Mouse (Mus musculus): ENCODE measurements around the gene Ogg1. TPM values are rescaled to one million over a fixed set of nuclear protein-coding genes. Genes with fewer than 3 reads are reported as not detected.
A peak's percentile ranks its signal among the peaks of the same experiment; 100 is the strongest.
"Not testable (repeated sequence)": the region's sequence is repeated elsewhere in the genome, so short reads cannot be mapped to it uniquely, and the experiment has no call there.

Gene Ogg1
- polyA plus RNA-seq, 1 experiment from 2014 or later = 12.6 TPM

- Histone ChIP-seq H3K27ac (ENCODE audit: low read length) (peak overlapping the region; percentile 99), H3K4me1 (ENCODE audit: control insufficient read depth, insufficient read depth, low read length) (peaks cover 15% of the 10 kb centered on the region), H3K4me3 (replicated peaks; ENCODE audit: low read length) (peak overlapping the region; percentile 83), H3K27me3 (ENCODE audit: control insufficient read depth, insufficient read depth, low read length) (no peaks in the 10 kb centered on the region), H3K4me2 (ENCODE audit: low read depth, low read length) (peak overlapping the region; percentile 80), H3K9ac (ENCODE audit: low read length) (peak overlapping the region; percentile 98), H3K9me3 (replicated peaks; ENCODE audit: control insufficient read depth, low read length) (no peaks in the 10 kb centered on the region), H3K36me3 (ENCODE audit: control insufficient read depth, insufficient read depth, low read length) (0 out of 2 replicates have a peak, but pooled peaks cover 8% of the 10 kb centered on the region)
- ATAC-seq (ENCODE audit: insufficient read depth, low FRiP score) = no peak
- WGBS = 23% methylated on average over 5 of the region's 5 CpGs
Observed at GRCm38 (mm10) chr6:113308141-113308540, 18.6 kb upstream of the Ogg1 start.

- Histone ChIP-seq H3K36me3 (ENCODE audit: control insufficient read depth, insufficient read depth, low read length) (peaks cover 36% of the 10 kb centered on the region), H3K4me1 (ENCODE audit: control insufficient read depth, insufficient read depth, low read length) (no peaks in the 10 kb centered on the region), H3K4me3 (replicated peaks; ENCODE audit: low read length) (no peak overlapping the region), H3K4me2 (ENCODE audit: low read depth, low read length) (no peak overlapping the region), H3K9me3 (replicated peaks; ENCODE audit: control insufficient read depth, low read length) (no peaks in the 10 kb centered on the region), H3K27ac (ENCODE audit: low read length) (no peak overlapping the region), H3K27me3 (ENCODE audit: control insufficient read depth, insufficient read depth, low read length) (no peaks in the 10 kb centered on the region), H3K9ac (ENCODE audit: low read length) (no peak overlapping the region)
- no peak for ATAC-seq (ENCODE audit: insufficient read depth, low FRiP score)
- 89% methylated on average over 3 of the region's 3 CpGs for WGBS
Observed at GRCm38 (mm10) chr6:113315972-113316371, 10.8 kb upstream of the Ogg1 start.

GRCm38 (mm10) chr6:113329396-113329795, 2.6 kb downstream of the Ogg1 start:
- no peaks in the 10 kb centered on the region for H3K27me3 ChIP-seq (ENCODE audit: control insufficient read depth, insufficient read depth, low read length)
- ATAC-seq (ENCODE audit: insufficient read depth, low FRiP score) = no peak
- WGBS = 73% methylated on average over 1 of the region's 1 CpGs
- H3K9me3 ChIP-seq (replicated peaks; ENCODE audit: control insufficient read depth, low read length) = no peaks in the 10 kb centered on the region
- H3K9ac ChIP-seq (ENCODE audit: low read length) = no peak overlapping the region
- H3K4me1 ChIP-seq (ENCODE audit: control insufficient read depth, insufficient read depth, low read length) = peaks cover 8% of the 10 kb centered on the region; the same call in 1 of the 2 replicates
- no peak overlapping the region for H3K27ac ChIP-seq (ENCODE audit: low read length)
- no peak overlapping the region for H3K4me2 ChIP-seq (ENCODE audit: low read depth, low read length)
- peaks cover 3% of the 10 kb centered on the region for H3K36me3 ChIP-seq (ENCODE audit: control insufficient read depth, insufficient read depth, low read length)
- H3K4me3 ChIP-seq (replicated peaks; ENCODE audit: low read length) = no peak overlapping the region

- H3K4me1 ChIP-seq (ENCODE audit: control insufficient read depth, insufficient read depth, low read length) = peaks cover 8% of the 10 kb centered on the region; the same call in 1 of the 2 replicates
- no peak overlapping the region for H3K4me2 ChIP-seq (ENCODE audit: low read depth, low read length)
- H3K27ac ChIP-seq (ENCODE audit: low read length) = no peak overlapping the region
- ATAC-seq (ENCODE audit: insufficient read depth, low FRiP score) = no peak
- H3K9me3 ChIP-seq (replicated peaks; ENCODE audit: control insufficient read depth, low read length) = no peaks in the 10 kb centered on the region
- peaks cover 3% of the 10 kb centered on the region for H3K36me3 ChIP-seq (ENCODE audit: control insufficient read depth, insufficient read depth, low read length)
- WGBS = 40% methylated on average over 2 of the region's 2 CpGs
- H3K4me3 ChIP-seq (replicated peaks; ENCODE audit: low read length) = no peak overlapping the region
- no peaks in the 10 kb centered on the region for H3K27me3 ChIP-seq (ENCODE audit: control insufficient read depth, insufficient read depth, low read length)
- H3K9ac ChIP-seq (ENCODE audit: low read length) = no peak overlapping the region
Observed at GRCm38 (mm10) chr6:113330547-113330946, 3.8 kb downstream of the Ogg1 start.

- WGBS = 86% methylated on average over 11 of the region's 11 CpGs
- Histone ChIP-seq H3K4me3 (replicated peaks; ENCODE audit: low read length) (no peak overlapping the region), H3K27ac (ENCODE audit: low read length) (no peak overlapping the region), H3K4me2 (ENCODE audit: low read depth, low read length) (no peak overlapping the region), H3K27me3 (ENCODE audit: control insufficient read depth, insufficient read depth, low read length) (no peaks in the 10 kb centered on the region), H3K36me3 (ENCODE audit: control insufficient read depth, insufficient read depth, low read length) (peaks cover 9% of the 10 kb centered on the region), H3K9ac (ENCODE audit: low read length) (no peak overlapping the region), H3K9me3 (replicated peaks; ENCODE audit: control insufficient read depth, low read length) (no peaks in the 10 kb centered on the region), H3K4me1 (ENCODE audit: control insufficient read depth, insufficient read depth, low read length) (peaks cover 8% of the 10 kb centered on the region; the same call in 1 of the 2 replicates)
- no peak for ATAC-seq (ENCODE audit: insufficient read depth, low FRiP score)
Observed at GRCm38 (mm10) chr6:113331721-113332120, 4.9 kb downstream of the Ogg1 start.

- H3K4me1 ChIP-seq (ENCODE audit: control insufficient read depth, insufficient read depth, low read length); ATAC-seq (ENCODE audit: insufficient read depth, low FRiP score); H3K36me3 ChIP-seq (ENCODE audit: control insufficient read depth, insufficient read depth, low read length); H3K9me3 ChIP-seq (replicated peaks; ENCODE audit: control insufficient read depth, low read length); H3K4me3 ChIP-seq (replicated peaks; ENCODE audit: low read length); H3K4me2 ChIP-seq (ENCODE audit: low read depth, low read length); H3K9ac ChIP-seq (ENCODE audit: low read length); H3K27me3 ChIP-seq (ENCODE audit: control insufficient read depth, insufficient read depth, low read length): not testable (repeated sequence)
- 71% methylated on average over 6 of the region's 6 CpGs for WGBS
- H3K27ac ChIP-seq (ENCODE audit: low read length) = peak overlapping the region; percentile 58; the same call in 1 of the 2 replicates
Observed at GRCm38 (mm10) chr6:113332734-113333133, 6.0 kb downstream of the Ogg1 start.

GRCm38 (mm10) chr6:113333137-113333950, 6.6 kb downstream of the Ogg1 start:
- H3K9me3 ChIP-seq (replicated peaks; ENCODE audit: control insufficient read depth, low read length) = no peaks in the 10 kb centered on the region
- H3K27me3 ChIP-seq (ENCODE audit: control insufficient read depth, insufficient read depth, low read length) = no peaks in the 10 kb centered on the region
- no peak overlapping the region for H3K4me2 ChIP-seq (ENCODE audit: low read depth, low read length)
- H3K4me3 ChIP-seq (replicated peaks; ENCODE audit: low read length) = no peak overlapping the region
- peak; percentile 80 for ATAC-seq (ENCODE audit: insufficient read depth, low FRiP score)
- peak overlapping the region; percentile 58 for H3K27ac ChIP-seq (ENCODE audit: low read length)
- 55% methylated on average over 14 of the region's 14 CpGs for WGBS
- H3K9ac ChIP-seq (ENCODE audit: low read length) = no peak overlapping the region
- peaks cover 9% of the 10 kb centered on the region for H3K36me3 ChIP-seq (ENCODE audit: control insufficient read depth, insufficient read depth, low read length)
- peaks cover 5% of the 10 kb centered on the region; the same call in 1 of the 2 replicates for H3K4me1 ChIP-seq (ENCODE audit: control insufficient read depth, insufficient read depth, low read length)

- H3K4me2 ChIP-seq (ENCODE audit: low read depth, low read length) = no peak overlapping the region
- 66% methylated on average over 6 of the region's 6 CpGs for WGBS
- peaks cover 12% of the 10 kb centered on the region for H3K36me3 ChIP-seq (ENCODE audit: control insufficient read depth, insufficient read depth, low read length)
- no peak overlapping the region for H3K4me3 ChIP-seq (replicated peaks; ENCODE audit: low read length)
- no peak overlapping the region for H3K9ac ChIP-seq (ENCODE audit: low read length)
- H3K9me3 ChIP-seq (replicated peaks; ENCODE audit: control insufficient read depth, low read length) = no peaks in the 10 kb centered on the region
- ATAC-seq (ENCODE audit: insufficient read depth, low FRiP score) = no peak
- peaks cover 5% of the 10 kb centered on the region; the same call in 1 of the 2 replicates for H3K4me1 ChIP-seq (ENCODE audit: control insufficient read depth, insufficient read depth, low read length)
- no peak overlapping the region for H3K27ac ChIP-seq (ENCODE audit: low read length)
- no peaks in the 10 kb centered on the region for H3K27me3 ChIP-seq (ENCODE audit: control insufficient read depth, insufficient read depth, low read length)
Observed at GRCm38 (mm10) chr6:113334216-113334615, 7.4 kb downstream of the Ogg1 start.

- 54% methylated on average over 8 of the region's 8 CpGs for WGBS
- Histone ChIP-seq H3K9me3 (replicated peaks; ENCODE audit: control insufficient read depth, low read length) (no peaks in the 10 kb centered on the region), H3K4me1 (ENCODE audit: control insufficient read depth, insufficient read depth, low read length) (peaks cover 10% of the 10 kb centered on the region; the same call in 1 of the 2 replicates), H3K27ac (ENCODE audit: low read length) (no peak overlapping the region), H3K4me2 (ENCODE audit: low read depth, low read length) (no peak overlapping the region), H3K9ac (ENCODE audit: low read length) (no peak overlapping the region), H3K36me3 (ENCODE audit: control insufficient read depth, insufficient read depth, low read length) (peaks cover 9% of the 10 kb centered on the region), H3K4me3 (replicated peaks; ENCODE audit: low read length) (no peak overlapping the region), H3K27me3 (ENCODE audit: control insufficient read depth, insufficient read depth, low read length) (no peaks in the 10 kb centered on the region)
- no peak for ATAC-seq (ENCODE audit: insufficient read depth, low FRiP score)
Observed at GRCm38 (mm10) chr6:113336852-113337620, 10.3 kb downstream of the Ogg1 start.
